Mouse (Mus musculus) kidney, postnatal 14 days (tissue): ENCODE results near the gene Plcd3.

Source experiments
- DNase-seq: peaks from one replicate; pipeline ENCODE4 v3.0.0; 2022; ENCODE audit warnings: mixed read lengths

Gene Plcd3

DNA sequence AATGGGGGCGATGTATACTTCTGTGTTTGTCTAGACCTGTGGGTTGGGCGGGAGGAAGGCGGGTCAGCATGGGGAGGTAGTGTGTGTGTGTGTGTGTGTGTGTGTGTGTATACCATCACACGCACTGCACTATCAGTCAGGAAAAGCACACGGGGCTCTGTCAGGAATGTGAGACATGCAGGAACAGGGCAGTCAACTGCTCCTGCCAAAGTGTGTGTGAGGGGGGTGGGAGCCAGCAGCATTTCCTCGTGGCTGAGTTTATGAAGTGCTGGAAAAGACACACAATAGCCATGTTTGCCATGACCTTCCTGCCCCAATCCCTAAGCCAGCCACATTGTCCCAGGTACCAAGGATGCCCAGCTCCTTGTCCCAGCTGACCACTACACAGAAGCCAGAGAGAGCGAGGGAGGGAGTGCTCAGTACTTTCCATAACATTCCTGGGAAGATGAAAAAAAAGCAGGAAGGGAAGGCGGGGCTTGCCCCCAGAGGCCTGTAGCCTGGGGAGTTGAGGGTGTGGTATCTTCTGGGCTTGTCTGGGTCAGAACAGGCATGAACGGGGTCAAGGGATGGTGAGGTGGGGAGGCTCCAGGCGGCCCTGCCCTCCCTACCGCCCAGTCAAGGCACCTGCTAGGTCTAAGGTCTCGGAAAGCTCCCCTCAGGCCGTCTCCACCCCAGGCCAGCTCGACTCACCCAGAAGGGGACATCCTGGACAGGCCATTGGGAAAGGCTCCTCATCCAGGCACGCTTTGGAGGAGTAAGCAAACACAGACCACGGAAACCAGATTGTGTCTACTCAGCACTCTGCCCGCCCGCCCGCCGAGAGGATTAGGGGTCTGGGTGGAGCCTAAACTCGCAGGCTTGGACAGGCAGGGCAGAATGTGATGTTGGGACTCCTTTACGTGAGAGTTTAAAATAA, 4.2 kb downstream of the Plcd3 start:
- peak; percentile 48 for DNase-seq

DNA sequence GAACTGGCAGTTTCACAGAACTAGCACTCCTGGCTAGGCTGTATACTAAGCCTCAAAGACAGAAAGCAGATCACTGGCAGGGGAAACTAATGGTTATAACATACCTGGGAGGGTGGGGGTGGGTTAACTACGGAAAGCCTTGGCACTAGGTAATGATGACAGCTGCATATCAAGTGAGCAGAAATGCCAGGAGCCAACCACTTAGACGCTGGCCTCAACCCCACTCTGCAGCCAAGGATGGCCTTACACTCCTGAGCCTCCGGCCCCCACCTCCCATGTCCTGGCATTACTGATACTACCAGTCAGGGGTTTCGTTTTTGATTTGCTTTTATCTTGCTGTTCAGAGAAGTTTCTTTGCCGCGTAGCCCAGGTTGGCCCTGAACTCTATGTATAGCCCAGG, 5.7 kb downstream of the Plcd3 start:
- DNase-seq = no peak

DNA sequence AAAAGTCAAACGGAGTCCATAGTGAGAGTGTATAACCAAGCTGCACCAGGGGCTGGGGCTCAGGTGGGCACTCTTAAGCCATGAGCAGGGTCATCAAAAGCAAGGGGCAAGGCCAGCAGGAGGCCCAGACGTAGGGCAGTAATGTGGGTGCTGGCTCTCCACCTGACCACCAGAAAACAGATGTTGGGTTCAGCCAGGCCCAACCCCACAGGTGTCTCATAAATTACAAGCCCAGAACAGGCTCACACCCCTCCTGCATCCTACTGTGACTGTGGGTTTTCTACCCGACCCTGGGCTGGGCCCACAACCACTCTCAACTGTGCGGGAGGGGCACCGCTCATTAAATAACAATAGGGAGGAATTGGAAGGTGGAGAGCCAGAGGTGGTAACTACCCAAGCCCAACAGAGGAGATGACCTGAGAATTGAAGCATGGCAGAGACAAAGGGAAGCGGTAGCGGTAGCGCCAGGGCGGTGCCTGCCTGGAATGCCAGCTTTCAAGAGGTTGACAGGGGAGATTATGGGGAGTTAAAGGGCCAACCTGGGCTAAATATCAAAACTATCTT, 6.3 kb downstream of the Plcd3 start:
- DNase-seq = no peak

DNA sequence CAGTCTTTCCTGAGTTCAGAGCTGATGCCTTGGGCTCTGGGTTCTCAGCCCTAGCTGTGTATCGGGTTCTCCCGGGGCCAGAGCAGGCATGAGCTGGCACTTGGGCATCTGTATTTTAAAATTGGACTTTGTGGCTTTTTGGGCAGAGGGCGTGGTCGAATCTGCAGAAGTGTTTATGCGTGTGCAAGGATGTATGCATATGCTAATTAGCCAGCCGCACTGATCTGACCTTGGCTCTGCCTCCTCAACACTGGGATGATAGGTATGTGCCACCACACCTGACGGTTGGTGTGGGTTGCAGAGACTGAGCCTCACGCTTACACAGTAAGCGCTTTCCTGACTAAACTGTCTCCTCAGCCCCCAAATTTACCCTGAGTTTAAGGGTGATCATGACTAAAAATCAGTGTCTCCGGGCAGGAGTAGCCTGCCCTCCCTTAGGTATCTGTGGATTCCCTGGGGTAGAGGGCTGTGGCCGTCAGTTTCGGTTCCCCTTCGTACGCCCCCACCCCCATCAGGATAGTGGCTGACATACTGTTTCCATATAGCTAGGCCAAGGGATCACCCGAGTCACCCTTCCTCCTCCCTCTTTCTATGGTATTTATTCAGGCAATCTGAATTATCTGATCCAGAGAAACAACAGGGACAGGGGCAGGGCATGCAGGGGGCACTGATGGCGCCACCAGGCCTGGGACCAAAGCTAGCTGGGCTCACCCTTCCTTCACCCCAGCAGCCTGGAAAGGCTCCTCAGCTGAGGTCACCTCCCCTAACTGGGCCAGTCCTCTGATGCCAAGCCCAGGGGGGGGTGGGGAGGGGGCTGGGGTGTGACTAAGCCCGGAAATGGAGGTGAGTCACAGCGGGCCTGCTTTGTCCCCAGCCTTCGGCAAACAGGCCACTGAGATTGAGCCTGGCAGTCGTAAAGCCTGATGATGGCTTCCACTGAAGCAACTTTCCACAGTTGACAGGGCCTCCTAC, 7.3 kb downstream of the Plcd3 start:
- DNase-seq = no peak

DNA sequence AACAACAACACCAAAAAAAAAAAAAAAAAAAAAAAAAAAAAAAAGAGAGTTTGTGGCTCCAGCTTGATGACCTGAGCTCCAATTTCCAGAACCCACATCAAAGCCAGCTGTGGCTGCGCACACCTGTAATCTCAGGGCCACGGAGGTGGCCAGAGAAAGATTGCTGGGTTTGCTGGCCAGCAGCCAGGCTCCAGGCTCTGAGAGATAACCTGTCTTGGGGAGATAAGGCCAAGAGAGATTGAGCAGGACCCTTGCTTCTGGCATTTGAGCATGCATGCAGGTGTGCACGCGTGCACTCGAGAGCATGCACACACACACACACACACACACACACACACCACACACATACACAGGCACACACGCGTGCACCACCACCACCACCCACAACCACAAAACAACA, 8.2 kb downstream of the Plcd3 start:
- no peak for DNase-seq

- DNase-seq = no peak
Measured at GRCm38 (mm10) chr11:103081631-103082030, 19.8 kb downstream of the Plcd3 start.

GRCm38 (mm10) chr11:103080323-103081091, 21.0 kb downstream of the Plcd3 start:
- DNase-seq = no peak

- DNase-seq = no peak
Measured at GRCm38 (mm10) chr11:103078131-103078530, 23.3 kb downstream of the Plcd3 start.

- DNase-seq = no peak
Measured at GRCm38 (mm10) chr11:103076581-103076980, 24.9 kb downstream of the Plcd3 start.

DNA sequence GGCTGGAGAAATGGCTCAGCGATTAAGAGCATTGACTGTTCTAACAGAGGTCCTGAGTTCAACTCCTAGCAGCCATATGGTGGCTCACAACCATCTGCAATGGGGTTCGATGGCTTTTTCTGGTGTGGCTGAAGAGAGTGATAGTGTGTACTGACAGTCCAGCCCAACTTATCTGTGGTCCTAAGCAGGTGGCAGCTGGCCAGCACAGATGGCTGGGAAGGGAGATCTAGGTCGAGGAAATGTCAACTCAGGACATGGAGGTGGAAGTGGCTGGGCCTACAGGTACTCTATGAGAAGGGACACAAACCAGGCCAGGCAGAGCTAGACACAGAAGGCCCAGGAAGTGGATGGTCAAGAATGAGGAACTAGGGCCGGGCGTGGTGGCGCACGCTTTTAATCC, 25.4 kb downstream of the Plcd3 start:
- DNase-seq = no peak

DNA sequence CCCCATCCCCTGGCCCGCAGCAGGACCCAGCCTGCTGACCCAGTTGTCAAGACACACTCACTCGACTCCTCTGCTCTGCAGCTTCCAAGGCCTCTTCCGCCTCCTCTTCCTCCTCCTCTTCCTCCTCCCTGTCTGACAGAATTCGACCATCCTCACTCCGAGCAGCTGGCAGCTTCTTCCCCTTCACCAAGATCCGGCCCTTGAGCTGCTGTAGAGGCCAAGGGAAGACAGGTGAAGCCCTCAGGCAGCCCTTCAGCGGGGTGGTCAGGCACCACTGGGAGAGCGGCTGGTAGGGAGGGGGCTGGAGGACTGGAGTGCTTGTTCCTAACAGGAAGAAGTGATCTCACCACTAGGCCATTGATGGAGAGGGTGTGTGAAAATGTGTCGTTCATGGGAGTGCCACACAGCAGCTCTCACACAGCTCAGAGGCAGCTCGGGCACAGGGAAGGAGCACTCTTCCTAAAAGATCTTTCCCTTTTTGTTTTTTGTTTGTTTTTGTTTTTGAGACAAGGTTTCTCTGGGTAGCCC, 26.6 kb downstream of the Plcd3 start:
- no peak for DNase-seq

DNA sequence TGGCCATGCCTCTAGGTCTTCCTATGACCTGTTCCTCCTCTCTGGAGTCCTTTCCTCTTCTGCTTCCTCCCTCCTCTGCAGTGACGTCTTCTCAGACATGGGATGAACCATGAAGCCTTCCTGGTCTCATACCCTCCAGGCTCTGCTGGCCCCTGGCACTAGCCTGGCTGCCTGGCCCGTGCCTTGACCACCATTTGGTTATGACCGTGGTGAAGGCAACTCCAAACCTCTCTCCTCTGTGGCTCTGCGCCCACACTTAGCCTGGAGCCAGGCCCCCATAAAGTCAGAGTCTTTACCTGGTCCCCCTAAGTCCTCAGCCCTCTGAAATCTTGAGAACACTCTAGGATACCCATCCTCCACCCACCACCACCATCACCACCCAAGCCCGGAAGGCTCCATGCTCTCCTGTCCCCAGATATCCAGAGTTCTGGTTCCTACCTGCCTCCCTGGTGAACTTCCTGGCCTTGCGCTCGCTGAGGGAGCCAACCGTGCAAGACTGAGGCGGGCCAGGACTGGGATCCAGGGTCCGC, 27.3 kb downstream of the Plcd3 start:
- no peak for DNase-seq

- DNase-seq = no peak
Measured at GRCm38 (mm10) chr11:103073671-103074070, 27.8 kb downstream of the Plcd3 start.

- DNase-seq = no peak
Measured at GRCm38 (mm10) chr11:103070322-103070880, 31.1 kb downstream of the Plcd3 start.

GRCm38 (mm10) chr11:103069731-103070130, 31.7 kb downstream of the Plcd3 start:
- no peak for DNase-seq

DNA sequence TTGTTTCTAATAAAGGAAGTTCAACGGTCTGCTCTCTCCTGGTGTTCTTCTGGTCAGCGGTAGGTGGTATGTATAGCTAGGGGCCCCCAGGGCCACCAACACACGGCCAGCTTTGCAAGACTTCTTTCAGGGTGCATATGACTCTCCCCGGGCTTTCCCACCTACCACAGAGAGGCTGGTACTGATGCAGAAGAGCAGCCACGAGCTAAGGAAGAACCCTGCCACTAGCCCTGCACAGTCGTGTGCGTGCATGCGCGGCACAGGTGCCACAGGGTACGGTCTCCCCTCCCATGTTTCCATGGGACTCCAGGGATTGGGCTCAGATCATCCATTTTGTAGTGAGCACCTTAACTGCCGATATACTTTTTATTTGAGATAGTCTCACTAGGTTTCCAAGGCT, 32.6 kb downstream of the Plcd3 start:
- DNase-seq = no peak

GRCm38 (mm10) chr11:103068272-103068671, 33.2 kb downstream of the Plcd3 start:
- DNase-seq = no peak

GRCm38 (mm10) chr11:103067457-103068001, 33.9 kb downstream of the Plcd3 start:
- DNase-seq = no peak

- no peak for DNase-seq
Measured at GRCm38 (mm10) chr11:103067051-103067361, 34.5 kb downstream of the Plcd3 start.

- no peak for DNase-seq
Measured at GRCm38 (mm10) chr11:103066191-103067050, 35.0 kb downstream of the Plcd3 start.
